Mouse (Mus musculus): ENCODE measurements around the gene Rgs6. TPM values are rescaled to one million over a fixed set of nuclear protein-coding genes. Genes with fewer than 3 reads are reported as not detected.

Rgs6 gene
- polyA plus RNA-seq, 1 experiment from 2014 or later: 1.9 TPM

GRCm38 (mm10) chr12:82710376-82710775, 122.3 kb downstream of the Rgs6 start:
- in situ Hi-C loops (cut with MboI; ENCODE audit: low pct_unique_long_range_greater_than_20kb): no loop called here
- no peaks in the 10 kb centered on the region for H3K27me3 ChIP-seq
- ATAC-seq: no peak
- TF ChIP-seq CTCF (IDR thresholded peaks at IDR 0.05): no peak
- ChIA-PET CTCF (no interaction called here), POLR2A (no interaction called here)
- no peak for DNase-seq (ENCODE audit: low read depth, low spot score)

GRCm38 (mm10) chr12:82714284-82714683, 126.2 kb downstream of the Rgs6 start:
- ChIA-PET CTCF (no interaction called here), POLR2A (no interaction called here)
- no peak for ATAC-seq
- no peaks in the 10 kb centered on the region for H3K27me3 ChIP-seq
- in situ Hi-C loops (cut with MboI; ENCODE audit: low pct_unique_long_range_greater_than_20kb): no loop called here
- TF ChIP-seq CTCF (IDR thresholded peaks at IDR 0.05): no peak
- no peak for DNase-seq (ENCODE audit: low read depth, low spot score)

- ATAC-seq: no peak
- ChIA-PET CTCF (no interaction called here), POLR2A (no interaction called here)
- DNase-seq (ENCODE audit: low read depth, low spot score): no peak
- no peaks in the 10 kb centered on the region for H3K27me3 ChIP-seq
- TF ChIP-seq CTCF (IDR thresholded peaks at IDR 0.05): no peak
- in situ Hi-C loops (cut with MboI; ENCODE audit: low pct_unique_long_range_greater_than_20kb): no loop called here
These were observed 135.0 kb downstream of the Rgs6 start for GRCm38 (mm10) chr12:82723017-82723540.

GRCm38 (mm10) chr12:82726255-82726654, 138.2 kb downstream of the Rgs6 start:
- CTCF ChIA-PET: no interaction called here
- no peak for TF ChIP-seq CTCF (IDR thresholded peaks at IDR 0.05)
- in situ Hi-C loops (cut with MboI; ENCODE audit: low pct_unique_long_range_greater_than_20kb): no loop called here

GRCm38 (mm10) chr12:82731587-82731986, 143.5 kb downstream of the Rgs6 start:
- DNase-seq (ENCODE audit: low read depth, low spot score) (peak; percentile 10), ATAC-seq (peak; percentile 4)
- no peak for TF ChIP-seq CTCF (IDR thresholded peaks at IDR 0.05)
- in situ Hi-C loops (cut with MboI; ENCODE audit: low pct_unique_long_range_greater_than_20kb): no loop called here
- ChIA-PET POLR2A (no interaction called here), CTCF (no interaction called here)
- no peaks in the 10 kb centered on the region for H3K27me3 ChIP-seq

More at GRCm38 (mm10) chr12:82726255-82726654, 138.2 kb downstream of the Rgs6 start:
- H3K27me3 ChIP-seq: no peaks in the 10 kb centered on the region
- POLR2A ChIA-PET: no interaction called here
- DNase-seq (ENCODE audit: low read depth, low spot score): no peak
- no peak for ATAC-seq

GRCm38 (mm10) chr12:82742955-82743354, 154.9 kb downstream of the Rgs6 start:
- ChIA-PET CTCF (no interaction called here), POLR2A (no interaction called here)
- no peak for DNase-seq (ENCODE audit: low read depth, low spot score)
- TF ChIP-seq CTCF (IDR thresholded peaks at IDR 0.05): no peak
- ATAC-seq: no peak
- H3K27me3 ChIP-seq: no peaks in the 10 kb centered on the region
- in situ Hi-C loops (cut with MboI; ENCODE audit: low pct_unique_long_range_greater_than_20kb): no loop called here

- H3K27me3 ChIP-seq: no peaks in the 10 kb centered on the region
- ChIA-PET POLR2A (interaction anchor here (0.6 kb wide), 1 partner anchor 23 kb away, joined by 4 read pairs; no protein-coding TSS in a partner anchor), CTCF (no interaction called here)
- in situ Hi-C loops (cut with MboI; ENCODE audit: low pct_unique_long_range_greater_than_20kb): no loop called here
- no peak for TF ChIP-seq CTCF (IDR thresholded peaks at IDR 0.05)
- DNase-seq (ENCODE audit: low read depth, low spot score): no peak
- ATAC-seq: no peak
These were observed 155.9 kb downstream of the Rgs6 start for GRCm38 (mm10) chr12:82744026-82744425.

- CTCF ChIA-PET: no interaction called here
- no peaks in the 10 kb centered on the region for H3K27me3 ChIP-seq
These were observed 156.7 kb downstream of the Rgs6 start for GRCm38 (mm10) chr12:82744826-82745225.

GRCm38 (mm10) chr12:82747099-82747498, 159.0 kb downstream of the Rgs6 start:
- ATAC-seq: no peak
- ChIA-PET POLR2A (no interaction called here), CTCF (no interaction called here)
- in situ Hi-C loops (cut with MboI; ENCODE audit: low pct_unique_long_range_greater_than_20kb): no loop called here
- TF ChIP-seq CTCF (IDR thresholded peaks at IDR 0.05): no peak
- no peak for DNase-seq (ENCODE audit: low read depth, low spot score)
- no peaks in the 10 kb centered on the region for H3K27me3 ChIP-seq

More at GRCm38 (mm10) chr12:82744826-82745225, 156.7 kb downstream of the Rgs6 start:
- DNase-seq (ENCODE audit: low read depth, low spot score): no peak
- in situ Hi-C loops (cut with MboI; ENCODE audit: low pct_unique_long_range_greater_than_20kb): no loop called here
- POLR2A ChIA-PET: no interaction called here
- TF ChIP-seq CTCF (IDR thresholded peaks at IDR 0.05): no peak
- ATAC-seq: no peak

- TF ChIP-seq CTCF (IDR thresholded peaks at IDR 0.05): no peak
- POLR2A ChIA-PET: no interaction called here
- no peaks in the 10 kb centered on the region for H3K27me3 ChIP-seq
- in situ Hi-C loops (cut with MboI; ENCODE audit: low pct_unique_long_range_greater_than_20kb): no loop called here
- CTCF ChIA-PET: no interaction called here
- ATAC-seq (no peak), DNase-seq (ENCODE audit: low read depth, low spot score) (no peak)
These were observed 163.8 kb downstream of the Rgs6 start for GRCm38 (mm10) chr12:82751846-82752245.

GRCm38 (mm10) chr12:82754501-82754900, 166.4 kb downstream of the Rgs6 start:
- H3K27me3 ChIP-seq: no peaks in the 10 kb centered on the region
- ChIA-PET POLR2A (no interaction called here), CTCF (no interaction called here)
- DNase-seq (ENCODE audit: low read depth, low spot score): no peak
- TF ChIP-seq CTCF (IDR thresholded peaks at IDR 0.05): no peak
- ATAC-seq: no peak
- in situ Hi-C loops (cut with MboI; ENCODE audit: low pct_unique_long_range_greater_than_20kb): no loop called here

- TF ChIP-seq CTCF (IDR thresholded peaks at IDR 0.05): no peak
- ATAC-seq: no peak
- in situ Hi-C loops (cut with MboI; ENCODE audit: low pct_unique_long_range_greater_than_20kb): no loop called here
- ChIA-PET POLR2A (no interaction called here), CTCF (interaction anchor here (1.0 kb wide), 1 partner anchor 11 kb away, joined by 3 read pairs; no protein-coding TSS in a partner anchor)
- no peaks in the 10 kb centered on the region for H3K27me3 ChIP-seq
- DNase-seq (ENCODE audit: low read depth, low spot score): no peak
These were observed 168.7 kb downstream of the Rgs6 start for GRCm38 (mm10) chr12:82756756-82757155.

Measured in Patski (cell line).